Mouse (Mus musculus): ENCODE results near the gene Pdxp.

Pdxp gene

DNA sequence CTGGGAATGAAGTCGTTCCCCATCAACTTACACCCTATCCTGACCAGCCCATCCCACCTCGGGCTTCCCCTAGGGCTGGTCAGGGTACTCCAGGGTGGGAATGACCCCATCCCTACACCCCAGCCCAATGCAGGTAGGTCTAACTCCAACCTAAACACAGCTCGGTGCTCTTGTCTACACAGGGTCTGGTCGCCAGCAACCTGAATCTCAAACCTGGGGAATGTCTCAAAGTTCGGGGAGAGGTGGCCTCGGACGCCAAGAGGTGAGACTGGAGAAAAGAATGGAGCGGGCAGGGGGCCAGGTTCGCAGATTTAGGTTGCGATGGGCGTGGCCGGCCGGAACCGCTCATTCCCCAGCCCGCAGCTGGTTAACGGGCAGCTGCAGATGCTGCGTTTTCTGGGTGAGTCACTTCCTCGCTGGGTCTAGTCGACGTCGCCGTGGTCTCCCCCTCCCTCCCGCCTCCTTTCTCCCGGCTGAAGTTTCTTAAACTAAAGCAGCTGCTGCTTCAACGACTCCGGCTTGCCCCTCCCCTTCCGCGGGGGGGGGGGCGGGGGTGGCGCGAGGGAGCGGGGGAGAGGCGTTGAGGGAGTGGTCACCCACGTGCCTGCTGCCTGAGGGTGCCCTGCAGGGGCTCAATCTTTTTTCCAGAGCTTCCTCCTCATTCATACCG lies 14.2 kb downstream of the Pdxp start:
- DNase-seq (ENCODE audit: low read depth): peak; percentile 99

DNA sequence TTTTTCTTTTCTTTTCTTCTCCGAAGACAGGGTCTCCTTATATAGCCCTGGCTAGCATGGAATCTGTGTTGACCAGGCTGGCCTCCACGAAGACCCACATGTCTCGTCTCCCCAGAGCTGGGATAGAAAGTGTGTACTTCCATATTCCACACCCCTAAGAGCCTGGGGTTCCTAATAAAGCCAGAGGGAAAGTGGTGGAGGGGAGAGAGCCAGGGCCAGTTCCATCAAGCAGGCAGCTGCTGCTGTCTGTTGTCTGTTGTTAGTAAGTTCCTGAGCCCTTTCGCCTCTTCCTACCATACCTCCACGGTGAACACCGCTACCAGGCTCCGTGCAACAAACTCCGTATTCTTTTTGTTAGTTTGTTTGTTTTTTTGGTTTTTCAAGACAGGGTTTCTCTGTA lies 14.8 kb downstream of the Pdxp start:
- DNase-seq (ENCODE audit: low read depth): no peak

DNA sequence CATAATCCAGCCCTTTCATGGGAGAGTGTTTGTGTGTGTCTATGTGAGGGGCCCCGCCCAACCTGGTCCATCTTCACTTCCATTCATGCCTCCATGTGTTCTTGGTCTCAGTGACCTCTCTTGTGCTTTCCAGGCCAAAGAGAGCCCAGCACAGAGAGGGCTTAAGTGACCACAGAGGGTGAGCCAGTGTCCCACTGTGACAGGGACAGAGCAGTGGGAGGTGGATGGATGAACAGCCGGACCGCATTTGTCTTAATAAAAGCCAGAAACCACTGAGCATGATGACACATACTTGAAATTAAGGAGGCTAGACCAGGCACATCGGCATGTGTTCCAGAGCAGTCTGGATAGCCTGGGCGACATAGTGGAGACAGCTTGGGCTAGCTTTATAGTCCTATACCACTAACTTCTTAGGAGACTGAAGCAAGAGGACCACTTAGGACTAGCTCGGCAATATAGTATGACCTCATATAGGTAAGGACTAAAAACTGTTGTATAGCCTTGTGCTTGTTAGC lies 16.5 kb downstream of the Pdxp start:
- DNase-seq (ENCODE audit: low read depth): no peak

DNA sequence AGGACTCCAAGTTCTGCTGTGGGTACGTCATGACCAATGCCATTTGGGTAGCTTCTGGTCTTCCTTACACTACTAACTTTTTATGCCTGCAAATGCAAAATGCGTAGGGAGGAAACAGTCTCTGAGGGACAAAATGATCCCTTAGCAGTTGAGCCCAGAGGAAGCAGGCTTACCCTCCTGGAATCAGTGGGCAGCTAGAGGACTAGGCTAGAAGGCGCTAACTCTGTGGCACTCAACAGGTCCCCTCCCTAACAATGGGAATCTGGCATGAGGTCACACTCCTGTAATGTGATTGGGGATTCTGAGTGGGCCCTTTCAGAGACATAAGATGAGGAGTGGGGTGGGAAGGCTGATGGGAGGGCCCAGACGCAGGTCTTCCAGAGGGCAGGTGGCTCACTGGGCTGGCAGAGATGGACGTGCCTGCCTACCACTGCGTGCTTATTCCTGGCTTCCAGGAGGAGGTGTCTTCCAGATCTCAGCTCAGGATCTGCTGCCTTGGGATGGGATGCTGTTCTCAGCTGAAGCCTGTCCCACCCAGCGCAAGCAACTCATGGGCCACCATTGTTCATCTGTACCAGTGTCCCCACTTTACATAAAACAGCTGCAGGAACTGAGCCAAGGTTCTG lies 17.2 kb downstream of the Pdxp start:
- DNase-seq (ENCODE audit: low read depth): peak; percentile 34

DNA sequence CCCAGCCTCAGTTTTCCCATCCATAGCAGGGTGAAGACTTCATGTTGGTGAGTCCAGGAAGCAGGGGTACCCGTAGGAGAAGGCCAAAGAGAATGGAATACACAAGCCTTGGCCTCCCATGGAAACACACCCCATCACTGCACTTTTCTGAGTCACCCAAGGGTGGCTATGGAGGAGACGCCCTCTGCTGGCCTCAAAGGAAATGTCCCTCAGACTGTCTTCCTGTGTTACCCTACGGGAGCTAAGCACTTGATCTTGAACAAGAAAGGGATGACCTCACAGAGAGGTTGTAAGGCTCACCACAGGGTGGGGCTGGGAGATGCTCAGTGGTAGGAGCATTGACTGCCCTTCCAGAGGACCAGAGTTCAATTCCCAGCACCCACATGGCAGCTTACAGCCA lies 17.9 kb downstream of the Pdxp start:
- DNase-seq (ENCODE audit: low read depth): peak; percentile 95

DNA sequence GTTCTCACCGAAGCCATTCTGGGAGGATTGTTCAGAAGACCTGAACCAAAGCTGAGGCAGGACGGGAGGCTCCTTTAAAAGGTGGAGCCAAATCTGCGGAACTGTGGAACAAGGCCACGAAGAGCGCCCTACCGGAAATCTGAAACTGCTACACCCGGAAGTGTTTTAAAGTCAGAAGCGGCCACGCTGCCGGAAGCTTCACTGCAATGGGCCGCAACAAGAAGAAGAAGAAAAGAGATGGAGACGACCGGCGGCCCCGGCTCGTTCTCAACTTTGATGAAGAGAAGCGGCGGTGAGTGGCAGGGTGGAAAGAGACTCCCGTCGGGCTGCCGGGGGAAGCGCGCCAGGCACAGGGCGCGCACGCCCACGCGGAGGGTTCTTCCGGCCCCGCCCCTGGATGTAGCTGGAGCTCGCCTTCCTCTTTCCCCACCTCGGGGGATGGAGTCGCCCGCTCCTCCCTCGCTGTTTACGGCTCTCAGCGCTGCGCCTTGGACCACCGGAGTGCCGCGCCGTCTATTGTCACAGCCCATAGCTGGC lies 21.1 kb downstream of the Pdxp start, which contains the start of gene Nol12:
TSS of gene Nol12 (plus strand) at position 150 of the 537 bp plus-strand sequence.
- DNase-seq (ENCODE audit: low read depth): peak; percentile 96

DNA sequence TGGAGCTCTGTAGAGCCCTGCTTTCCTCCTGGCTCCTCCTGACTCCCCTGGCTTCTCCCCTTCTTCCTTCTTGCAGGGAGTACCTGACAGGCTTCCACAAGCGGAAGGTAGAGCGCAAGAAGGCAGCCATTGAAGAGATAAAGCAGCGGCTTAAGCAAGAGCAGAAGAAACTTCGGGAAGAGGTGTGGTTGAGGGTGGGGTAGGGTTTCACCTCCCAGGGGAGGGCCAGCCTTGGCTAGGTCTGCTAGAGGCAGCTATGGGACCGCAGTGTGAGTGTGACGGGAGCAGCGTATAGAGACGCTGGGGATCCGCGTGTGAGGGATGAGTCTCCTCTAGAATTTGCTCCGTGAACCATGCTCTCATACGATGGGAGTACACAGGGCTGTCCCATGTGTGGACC lies 22.7 kb downstream of the Pdxp start:
- no peak for DNase-seq (ENCODE audit: low read depth)

DNA sequence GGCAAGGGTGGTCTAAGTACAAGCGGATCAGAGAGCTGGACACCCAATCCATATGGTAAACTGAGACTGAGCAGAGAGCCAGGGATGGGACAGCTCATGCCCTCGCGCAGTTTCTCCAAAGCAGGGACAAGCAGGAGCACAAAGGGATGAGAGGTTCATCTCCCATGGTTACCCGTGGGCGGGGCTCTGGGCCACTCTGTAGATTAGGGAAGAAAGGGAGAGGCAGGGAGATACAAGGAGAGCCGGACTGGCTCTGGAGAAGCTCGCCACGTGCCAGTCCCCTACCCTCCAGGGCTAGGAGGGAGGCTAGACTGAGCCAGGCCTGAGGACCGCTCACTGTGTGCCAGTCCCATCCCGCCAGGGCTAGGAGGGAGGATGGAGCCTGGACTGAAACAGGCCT lies 23.6 kb downstream of the Pdxp start:
- DNase-seq (ENCODE audit: low read depth): no peak

DNA sequence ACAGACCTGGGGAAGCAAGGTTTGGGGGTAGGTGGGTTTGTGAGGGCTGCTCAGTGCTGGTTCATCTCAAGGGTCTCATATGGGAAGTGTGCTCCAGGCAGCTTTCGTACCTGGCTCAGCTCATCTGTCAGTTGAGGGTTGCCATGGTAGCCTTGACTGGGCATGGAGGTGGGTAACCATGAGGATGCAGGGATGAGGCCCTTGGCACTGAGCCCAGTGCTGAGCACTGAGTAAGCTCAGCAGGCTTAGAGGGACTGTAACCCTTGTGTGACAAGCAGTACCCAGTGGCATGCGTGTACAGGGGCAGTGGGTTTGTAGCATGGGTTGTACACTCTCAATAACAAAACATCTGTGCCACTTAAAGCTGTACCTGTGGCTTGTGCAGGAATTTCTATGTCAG lies 24.2 kb downstream of the Pdxp start:
- no peak for DNase-seq (ENCODE audit: low read depth)

DNA sequence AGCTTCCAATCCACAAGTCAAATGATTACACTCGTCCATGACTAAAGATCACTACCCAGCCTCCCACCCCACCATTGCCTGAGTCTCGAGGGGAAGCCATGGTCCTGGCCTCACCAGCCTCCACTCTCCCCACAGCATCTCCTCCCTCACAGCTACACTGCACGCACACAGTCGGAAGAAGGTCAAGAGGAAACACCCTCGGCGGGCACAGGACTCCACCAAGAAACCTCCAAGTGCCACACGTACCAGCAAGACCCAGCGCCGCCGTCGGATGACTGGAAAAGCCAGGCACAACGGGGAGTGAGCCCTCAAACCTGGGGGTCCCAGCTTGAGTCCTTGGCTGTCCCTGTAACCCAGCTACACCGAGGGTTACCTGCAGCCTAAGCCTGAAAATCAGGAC lies 26.6 kb downstream of the Pdxp start:
- DNase-seq (ENCODE audit: low read depth): no peak

DNA sequence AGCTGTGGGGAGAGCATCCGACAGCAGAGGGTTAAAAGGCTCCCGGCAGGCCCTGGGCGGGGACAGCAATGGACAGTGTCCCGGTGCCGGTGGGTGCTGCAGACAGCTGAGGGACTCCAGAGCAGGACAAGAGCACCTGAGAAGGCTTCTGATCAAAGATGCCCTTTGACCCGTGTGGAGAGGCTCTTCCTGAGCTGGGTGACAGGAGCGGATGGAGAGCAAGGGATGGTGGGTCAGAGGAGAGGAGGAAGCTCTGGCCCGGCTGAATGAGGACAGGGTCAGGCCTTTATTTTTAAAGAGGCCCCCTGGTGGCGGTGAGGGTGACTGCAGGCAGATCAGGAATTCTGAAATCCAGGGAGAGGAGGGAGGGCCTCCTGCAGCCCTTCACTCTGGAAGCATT lies 28.9 kb downstream of the Pdxp start:
- peak; percentile 68 for DNase-seq (ENCODE audit: low read depth)

DNA sequence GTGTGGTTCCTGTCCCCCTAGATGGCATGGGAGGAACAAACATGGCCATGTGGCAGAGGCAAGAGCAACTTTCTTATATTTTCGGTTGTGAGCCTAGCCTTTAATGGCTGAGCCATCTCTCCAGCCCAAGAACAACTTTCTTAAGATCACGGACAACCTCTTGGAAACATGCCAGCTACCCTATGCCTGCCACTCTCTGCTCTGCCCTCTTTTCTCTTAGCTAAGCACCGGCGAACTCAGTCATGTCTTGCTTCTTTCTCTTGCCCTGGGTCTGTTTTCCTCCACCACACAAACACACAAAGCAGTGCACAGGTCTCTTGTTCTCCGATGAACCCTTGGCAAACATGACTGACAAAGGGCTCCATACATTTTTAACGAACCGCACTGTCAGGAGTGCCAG lies 32.5 kb downstream of the Pdxp start:
- DNase-seq (ENCODE audit: low read depth): no peak

DNA sequence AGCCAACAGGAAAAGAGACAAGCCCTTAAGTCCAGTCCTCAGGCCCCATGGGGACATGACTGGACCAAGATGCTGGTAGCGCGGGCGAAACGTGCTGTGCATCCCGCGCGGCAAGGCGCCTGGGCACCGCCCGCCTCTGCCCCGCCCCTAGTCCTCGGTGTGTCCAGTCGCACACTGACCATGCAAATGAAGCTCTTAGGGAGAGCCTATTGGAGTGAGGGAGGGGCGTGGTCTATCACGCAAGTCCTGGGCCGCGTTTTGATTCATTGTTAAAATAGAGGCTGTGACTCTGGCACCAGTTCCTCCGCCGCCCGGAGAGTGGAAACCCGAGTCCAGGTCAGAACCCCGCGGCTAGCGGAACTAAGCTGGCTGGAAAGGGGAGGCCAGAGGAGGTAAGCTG lies 33.9 kb downstream of the Pdxp start, which contains the start of gene Triobp:
TSS of gene Triobp (plus strand) at position 68 of the 400 bp plus-strand sequence.
- DNase-seq (ENCODE audit: low read depth): no peak

DNA sequence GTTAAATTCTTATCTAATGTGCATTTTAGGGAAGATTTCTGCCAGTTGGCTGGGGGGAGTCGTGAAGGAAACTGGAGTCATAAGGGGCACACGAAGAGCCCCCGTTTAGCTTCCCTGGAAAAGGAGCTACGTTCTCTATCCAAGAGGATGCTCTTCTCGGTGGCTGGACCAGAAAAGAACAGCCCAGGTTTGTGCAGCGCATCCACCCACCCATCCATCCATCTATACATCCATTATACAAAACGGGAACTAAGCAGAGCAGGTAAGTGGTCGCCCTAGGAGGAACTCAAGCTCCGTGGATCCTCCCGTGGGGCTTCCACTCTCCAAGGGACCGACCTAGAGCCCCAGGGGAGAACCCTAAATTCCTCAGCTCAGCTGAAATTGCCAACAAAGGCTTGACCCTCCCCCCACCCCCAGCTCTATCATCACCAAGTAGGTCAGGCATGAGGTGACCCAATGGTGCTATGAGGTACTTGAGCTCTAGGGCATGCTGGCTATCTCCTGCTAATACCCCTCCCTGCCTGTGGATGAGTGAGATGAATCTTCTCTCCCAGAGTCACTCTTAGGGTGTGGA lies 34.5 kb downstream of the Pdxp start:
- no peak for DNase-seq (ENCODE audit: low read depth)

DNA sequence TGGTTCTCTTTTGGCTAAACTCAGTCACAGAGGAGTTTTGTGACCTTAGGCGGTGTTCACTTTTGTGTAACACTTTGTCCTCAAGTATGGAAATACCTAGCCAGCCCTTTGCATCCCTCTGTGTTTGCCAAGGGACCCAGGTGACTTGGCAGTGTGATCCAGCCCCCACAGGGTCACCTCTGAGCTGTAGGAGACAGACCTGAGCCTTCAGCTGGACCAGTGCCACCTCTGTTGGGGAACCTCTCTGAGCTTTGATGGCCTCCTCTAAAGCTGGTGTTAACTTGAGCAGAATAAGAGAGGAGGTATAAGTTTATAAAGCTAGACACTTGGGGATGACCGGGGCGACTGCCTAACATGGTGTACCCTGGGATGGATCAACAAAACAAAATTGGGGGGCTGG lies 35.2 kb downstream of the Pdxp start:
- no peak for DNase-seq (ENCODE audit: low read depth)

DNA sequence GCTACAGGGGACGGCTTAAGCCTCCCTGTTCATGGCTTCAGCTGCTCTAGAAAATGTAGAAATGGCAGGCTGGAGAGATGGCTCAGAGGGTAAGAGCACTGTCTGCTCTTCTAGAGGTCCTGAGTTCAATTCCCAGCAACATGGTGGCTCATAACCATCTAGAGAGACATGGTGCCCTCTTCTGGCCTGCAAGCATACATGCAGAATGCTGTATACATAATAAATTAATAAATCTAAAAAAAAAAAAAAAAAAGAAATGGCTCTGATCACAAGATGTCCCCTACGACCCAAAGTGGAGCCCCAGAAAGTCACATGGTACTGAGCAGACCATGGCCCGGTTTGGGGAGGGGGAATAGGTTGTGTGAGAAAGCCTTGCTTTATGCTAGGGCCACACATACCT lies 41.9 kb downstream of the Pdxp start:
- peak; percentile 40 for DNase-seq (ENCODE audit: low read depth)

DNA sequence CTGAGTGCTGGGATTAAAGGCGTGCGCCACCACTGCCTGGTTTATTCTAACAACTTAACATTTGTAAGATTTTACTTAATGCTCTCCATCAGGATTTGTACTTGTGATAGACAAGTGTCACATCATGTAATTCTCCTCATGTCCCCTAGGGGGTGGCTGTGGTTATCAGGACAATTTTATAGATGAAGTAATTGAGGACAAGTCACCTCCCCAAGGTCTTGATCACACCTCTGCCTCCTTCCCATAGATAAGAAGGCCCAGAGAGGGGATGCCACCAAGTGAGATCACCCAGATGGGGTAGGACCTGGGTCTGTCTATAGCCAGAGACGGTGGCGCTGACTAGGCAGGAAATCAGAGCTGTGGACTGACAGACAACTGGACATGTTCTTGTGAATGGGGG lies 42.6 kb downstream of the Pdxp start:
- peak; percentile 62 for DNase-seq (ENCODE audit: low read depth)

DNA sequence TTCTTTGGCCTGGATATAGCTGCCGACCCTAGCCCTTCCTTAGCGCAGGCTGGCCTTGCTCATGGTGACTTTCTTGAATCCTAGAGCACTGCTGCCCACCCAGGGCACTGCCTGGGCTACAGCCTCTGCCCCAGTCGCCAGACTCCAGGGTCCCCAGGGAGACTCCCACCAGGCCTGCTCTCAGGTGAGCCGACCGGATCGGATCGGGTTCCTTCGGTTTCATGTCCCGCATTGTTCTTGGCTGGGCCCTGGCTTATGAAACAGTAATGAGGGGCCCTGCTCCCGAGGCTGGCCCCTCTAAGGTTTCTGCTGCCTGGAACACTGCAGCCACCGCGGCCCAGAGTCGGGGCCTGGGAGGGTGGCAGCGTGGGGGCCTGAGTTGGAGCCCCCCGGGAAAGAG lies 43.3 kb downstream of the Pdxp start:
- DNase-seq (ENCODE audit: low read depth): no peak

DNA sequence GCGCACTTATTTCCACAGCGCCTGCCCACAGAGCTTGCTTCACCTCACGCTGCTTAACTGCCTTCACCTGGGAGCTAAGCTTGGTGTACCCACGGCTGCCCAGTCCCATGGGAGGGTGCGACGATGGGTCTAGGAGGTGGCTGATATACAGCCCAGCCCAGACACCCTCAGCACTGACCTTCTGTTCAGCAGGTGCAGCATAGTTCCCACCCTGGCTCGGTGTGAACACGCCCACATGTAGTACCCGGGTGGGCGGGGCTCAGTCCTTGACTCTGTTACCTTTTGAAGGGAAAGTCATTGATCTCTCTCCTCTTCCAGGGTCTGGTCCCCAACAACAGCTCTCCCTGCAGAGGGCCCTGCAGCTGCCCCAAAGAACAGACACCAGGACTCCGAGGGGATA lies 45.8 kb downstream of the Pdxp start:
- DNase-seq (ENCODE audit: low read depth): no peak

DNA sequence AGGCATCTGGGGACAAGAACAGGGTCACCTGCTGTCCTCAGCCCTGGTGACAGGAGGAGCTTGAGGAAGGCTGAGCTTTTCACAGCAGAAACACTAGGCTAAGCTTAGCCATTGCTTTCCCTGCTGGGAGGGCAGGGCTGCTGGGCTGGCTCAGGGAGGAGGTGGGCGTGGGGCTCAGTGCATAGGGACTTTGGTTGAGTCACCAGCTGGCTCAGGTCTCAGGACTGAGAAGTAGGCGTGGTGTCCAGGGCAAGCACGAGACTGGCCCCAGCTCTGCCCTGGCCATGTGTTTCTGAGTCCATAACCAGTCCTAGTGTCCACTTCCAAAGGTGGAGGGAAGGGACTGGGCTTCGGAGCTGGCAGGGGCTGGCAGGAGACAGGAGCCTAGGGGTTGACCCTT lies 46.4 kb downstream of the Pdxp start:
- DNase-seq (ENCODE audit: low read depth): peak; percentile 40

DNA sequence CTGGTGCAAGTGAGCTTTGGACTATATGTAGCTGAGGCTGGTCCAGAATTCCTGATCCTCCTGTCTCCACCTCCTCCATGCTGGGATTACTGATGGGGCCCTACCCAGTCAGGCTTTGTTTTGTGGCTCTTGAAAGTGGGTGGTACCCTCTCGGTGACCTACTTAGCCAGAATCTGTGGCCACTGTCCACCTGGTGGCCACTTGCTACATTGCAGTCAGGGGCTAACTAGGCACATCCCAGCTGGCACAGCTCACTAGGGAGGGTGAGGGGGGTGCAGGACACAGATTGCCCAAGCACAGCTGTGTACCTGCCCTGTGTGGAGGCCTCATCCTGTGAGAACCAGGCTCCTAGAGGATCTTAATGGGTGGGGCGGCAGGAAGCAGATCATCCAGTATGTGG lies 49.2 kb downstream of the Pdxp start:
- peak; percentile 76 for DNase-seq (ENCODE audit: low read depth)

Data from 416B (cell line).